ENCODE assay signal across 25 mouse cellular contexts in genomic region chr1:84616133-84616532, GRCm38 (mm10).
A peak's percentile ranks its signal among the peaks of the same experiment; 100 is the strongest.
DNase-seq lines count a peak whose midpoint lies in the region; ATAC-seq and TF ChIP-seq lines count a peak whose summit lies in the region.
"Had no signal": no experiment of that assay in that cellular context is flagged by ENCODE, and none has a peak within 500 bp of the region (broad histone marks: within the 10 kb centered on the region; RNA-seq: fewer than 3 reads in every experiment).

No protein-coding gene starts in this region.

- in situ Hi-C loops in CH12.LX (cut with MboI; ENCODE audit: low pct_ligation_motif_present, low pct_unique_long_range_greater_than_20kb, low sequenced_read_pairs), result no loop called here

- H3K4me2 ChIP-seq in midbrain, embryonic 14.5 days (ENCODE audit: low read length), result no peak overlapping the region
- no peak overlapping the region for H3K4me2 ChIP-seq in midbrain, embryonic 16.5 days (ENCODE audit: low read length)
- 0 out of 2 replicates have a peak overlapping the region, but pooled peaks have one; percentile 7 for H3K4me2 ChIP-seq in CH12.LX (ENCODE audit: insufficient read depth, low read depth, poor library complexity, severe bottlenecking)
- H3K4me2 ChIP-seq: embryonic facial prominence, embryonic 13.5 days; embryonic facial prominence, embryonic 15.5 days; forebrain, embryonic 12.5 days had no signal

- peak; percentile 16 for DNase-seq in embryo, embryonic 11 days
- no peak for DNase-seq in embryo, embryonic 10.5 days (ENCODE audit: low spot score)
- peak; percentile 59 for DNase-seq in midbrain, embryonic 14.5 days
- DNase-seq in CH12.LX (ENCODE audit: extremely low read depth), result no peak
- DNase-seq in Muller cell, postnatal 12 days (ENCODE audit: inconsistent ontology term), result peak; percentile 24
- no peak for DNase-seq in lung, postnatal 25 days (ENCODE audit: low spot score)
- DNase-seq in adrenal gland, postnatal 25 days, result no peak
- DNase-seq: adrenal gland, adult 2 months; adrenal gland, postnatal 10 days; adrenal gland, postnatal 36 days; cerebellum, adult 11 months; cerebellum, adult 18-20 months; cerebellum, adult 8-10 months; cerebellum, adult 9-11 months; cerebellum, postnatal 14 days; cerebellum, postnatal 36 days had no signal

- no peak for ATAC-seq in midbrain, embryonic 14.5 days (ENCODE audit: low FRiP score, low TSS enrichment)
- no peak for ATAC-seq in midbrain, embryonic 16.5 days
- ATAC-seq: forebrain, embryonic 14.5 days; forebrain, embryonic 16.5 days had no signal

- peaks cover 37% of the 10 kb centered on the region for H3K4me1 ChIP-seq in midbrain, embryonic 14.5 days (ENCODE audit: control insufficient read depth, insufficient read depth, low read length)
- peaks cover 38% of the 10 kb centered on the region for H3K4me1 ChIP-seq in midbrain, embryonic 16.5 days (ENCODE audit: control insufficient read depth, insufficient read depth, low read length)
- peaks cover 0 to 4% of the 10 kb centered on the region in 2 experiments; a peak in 1 of 4 replicates for H3K4me1 ChIP-seq in CH12.LX (ENCODE audit: control insufficient read depth in 1 of 2, insufficient read depth in 2 of 2)
- H3K4me1 ChIP-seq: embryonic facial prominence, embryonic 15.5 days had no signal

- no peak for TF ChIP-seq POLR2A in CH12.LX (IDR thresholded peaks at IDR 0.05; ENCODE audit: low read depth, low read length)

- no peak overlapping the region for H3K27ac ChIP-seq in midbrain, embryonic 14.5 days (replicated peaks; ENCODE audit: low read depth, low read length)
- H3K27ac ChIP-seq in midbrain, embryonic 16.5 days (ENCODE audit: low read length), result no peak overlapping the region
- no peak overlapping the region for H3K27ac ChIP-seq in CH12.LX (ENCODE audit: insufficient read depth, low read depth)
- H3K27ac ChIP-seq: embryonic facial prominence, embryonic 13.5 days; embryonic facial prominence, embryonic 15.5 days; forebrain, embryonic 12.5 days had no signal

- no peak for TF ChIP-seq EP300 in CH12.LX (IDR thresholded peaks at IDR 0.05; ENCODE audit: low read length)

- no peak for TF ChIP-seq RAD21 in CH12.LX (IDR thresholded peaks at IDR 0.05; ENCODE audit: low read depth, low read length)

- H3K79me2 ChIP-seq in CH12.LX (replicated peaks; ENCODE audit: control insufficient read depth, extremely low read depth, insufficient read depth, poor library complexity, severe bottlenecking), result no peaks in the 10 kb centered on the region

- dilution Hi-C loops in CH12.LX (cut with MboI; ENCODE audit: extremely low pct_ligation_motif_present, extremely low pct_unique_long_range_greater_than_20kb, low sequenced_read_pairs), result no loop called here

- no peaks in the 10 kb centered on the region for H3K9me3 ChIP-seq in midbrain, embryonic 14.5 days (ENCODE audit: control insufficient read depth, low read length)
- no peaks in the 10 kb centered on the region for H3K9me3 ChIP-seq in midbrain, embryonic 16.5 days (replicated peaks; ENCODE audit: control insufficient read depth, low read length, poor library complexity, severe bottlenecking)
- H3K9me3 ChIP-seq in CH12.LX (replicated peaks; ENCODE audit: low read length), result no peaks in the 10 kb centered on the region
- H3K9me3 ChIP-seq: embryonic facial prominence, embryonic 13.5 days; embryonic facial prominence, embryonic 15.5 days; forebrain, embryonic 10.5 days; forebrain, embryonic 12.5 days had no signal

- no peak for TF ChIP-seq CTCF in CH12.LX (conservative IDR thresholded peaks at IDR 0.05 in 1 of 2, IDR thresholded peaks at IDR 0.05 in 1 of 2; ENCODE audit: low read depth in 2 of 2, low read length in 2 of 2)

- no peak overlapping the region for H3K9ac ChIP-seq in midbrain, embryonic 14.5 days (replicated peaks; ENCODE audit: low read length)
- no peak overlapping the region for H3K9ac ChIP-seq in midbrain, embryonic 16.5 days (ENCODE audit: low read depth, low read length)
- H3K9ac ChIP-seq in CH12.LX (ENCODE audit: insufficient read depth, low read depth), result no peak overlapping the region
- H3K9ac ChIP-seq: embryonic facial prominence, embryonic 13.5 days; embryonic facial prominence, embryonic 15.5 days; forebrain, embryonic 12.5 days had no signal

- H3K36me3 ChIP-seq in midbrain, embryonic 14.5 days (ENCODE audit: control insufficient read depth, insufficient read depth, low read length), result no peaks in the 10 kb centered on the region
- no peaks in the 10 kb centered on the region for H3K36me3 ChIP-seq in midbrain, embryonic 16.5 days (ENCODE audit: control insufficient read depth, insufficient read depth, low read length)
- H3K36me3 ChIP-seq in CH12.LX (replicated peaks in 1 of 2; ENCODE audit: control insufficient read depth in 1 of 2, insufficient read depth in 1 of 2, low read length in 1 of 2), result no peaks in the 10 kb centered on the region
- H3K36me3 ChIP-seq: embryonic facial prominence, embryonic 13.5 days; embryonic facial prominence, embryonic 15.5 days; forebrain, embryonic 10.5 days; forebrain, embryonic 12.5 days; G1E had no signal

- H3K4me3 ChIP-seq in midbrain, embryonic 14.5 days (replicated peaks; ENCODE audit: low read depth, low read length), result no peak overlapping the region
- H3K4me3 ChIP-seq in midbrain, embryonic 16.5 days (ENCODE audit: low read depth, low read length), result no peak overlapping the region
- no peak overlapping the region for H3K4me3 ChIP-seq in CH12.LX (replicated peaks in 1 of 3; ENCODE audit: low read depth in 2 of 3, low read length in 2 of 3, poor library complexity in 1 of 3)
- H3K4me3 ChIP-seq: embryonic facial prominence, embryonic 13.5 days; embryonic facial prominence, embryonic 15.5 days; erythroblast, embryonic 14.5 days; forebrain, embryonic 10.5 days; forebrain, embryonic 12.5 days had no signal

- no peaks in the 10 kb centered on the region for H3K27me3 ChIP-seq in midbrain, embryonic 14.5 days (ENCODE audit: control insufficient read depth, insufficient read depth, low read length)
- H3K27me3 ChIP-seq in midbrain, embryonic 16.5 days (ENCODE audit: control insufficient read depth, insufficient read depth, low read depth, low read length), result no peaks in the 10 kb centered on the region
- no peaks in the 10 kb centered on the region for H3K27me3 ChIP-seq in CH12.LX (replicated peaks)
- H3K27me3 ChIP-seq: embryonic facial prominence, embryonic 13.5 days; embryonic facial prominence, embryonic 15.5 days; forebrain, embryonic 12.5 days had no signal

TF ChIP-seq in CH12.LX, 34 proteins besides CTCF, POLR2A, EP300 and RAD21:
- TF ChIP-seq TCF12 (IDR thresholded peaks at IDR 0.05; ENCODE audit: low read depth, low read length) (no peak), ZKSCAN1 (IDR thresholded peaks at IDR 0.05; ENCODE audit: borderline replicate concordance, low read depth, low read length) (no peak)
TF ChIP-seq in CH12.LX: peak in this region for 0.

Comparison
In these comparisons a context has a peak if more than half of its experiments do, and no peak if none do; other contexts are left out.
1. DNase-seq: peak in embryo, embryonic 11 days (single experiment), midbrain, embryonic 14.5 days (single experiment) and Muller cell, postnatal 12 days (single experiment); none in embryo, embryonic 10.5 days (single experiment), CH12.LX (single experiment), lung, postnatal 25 days (single experiment) and adrenal gland, postnatal 25 days (single experiment).